Comparison of ENCODE assay signal across 22 mouse cellular contexts in genomic region chr10:99178118-99178517, GRCm38 (mm10). TPM values are rescaled to one million over a fixed set of nuclear protein-coding genes. Genes with fewer than 3 reads are reported as not detected.
A peak's percentile ranks its signal among the peaks of the same experiment; 100 is the strongest.
DNase-seq lines count a peak whose midpoint lies in the region; ATAC-seq and TF ChIP-seq lines count a peak whose summit lies in the region.
"Had no signal": no experiment of that assay in that cellular context is flagged by ENCODE, and none has a peak within 500 bp of the region (broad histone marks: within the 10 kb centered on the region; RNA-seq: fewer than 3 reads in every experiment).

No protein-coding gene starts in this region.

- H3K4me2 ChIP-seq in liver, postnatal 0 days (ENCODE audit: low read depth, low read length), result no peak overlapping the region
- H3K4me2 ChIP-seq in liver, embryonic 12.5 days, result no peak overlapping the region
- no peak overlapping the region for H3K4me2 ChIP-seq in kidney, embryonic 14.5 days (replicated peaks; ENCODE audit: low read depth, low read length)
- H3K4me2 ChIP-seq: hindbrain, embryonic 12.5 days; limb, embryonic 15.5 days; midbrain, embryonic 11.5 days had no signal

- H3K36me3 ChIP-seq in heart, adult 2 months (ENCODE audit: control insufficient read depth, insufficient read depth, low read length), result no peaks in the 10 kb centered on the region
- H3K36me3 ChIP-seq in liver, postnatal 0 days (replicated peaks; ENCODE audit: insufficient read depth, low read length), result no peaks in the 10 kb centered on the region
- H3K36me3 ChIP-seq in liver, embryonic 12.5 days, result no peaks in the 10 kb centered on the region
- H3K36me3 ChIP-seq in kidney, embryonic 14.5 days (ENCODE audit: control insufficient read depth, insufficient read depth, low read length), result no peaks in the 10 kb centered on the region
- H3K36me3 ChIP-seq in limb, embryonic 10.5 days, result peaks cover 34% of the 10 kb centered on the region
- H3K36me3 ChIP-seq: limb, embryonic 15.5 days had no signal

- no peak for TF ChIP-seq EP300 in heart, adult 2 months (IDR thresholded peaks at IDR 0.05; ENCODE audit: insufficient read depth, low read depth, low read length)
- no peak for TF ChIP-seq EP300 in liver, postnatal 0 days (IDR thresholded peaks at IDR 0.05; ENCODE audit: low read depth)

- no peaks in the 10 kb centered on the region for H3K79me2 ChIP-seq in heart, adult 2 months (replicated peaks; ENCODE audit: control insufficient read depth, insufficient read depth, low read length)

- H3K9ac ChIP-seq in heart, adult 2 months (ENCODE audit: low read depth, low read length), result no peak overlapping the region
- H3K9ac ChIP-seq in liver, postnatal 0 days (replicated peaks), result no peak overlapping the region
- H3K9ac ChIP-seq in liver, embryonic 12.5 days, result no peak overlapping the region
- H3K9ac ChIP-seq in kidney, embryonic 14.5 days (ENCODE audit: low read depth, low read length), result no peak overlapping the region
- H3K9ac ChIP-seq: hindbrain, embryonic 12.5 days; limb, embryonic 15.5 days had no signal

- peak; percentile 50 for TF ChIP-seq CTCF in heart, adult 2 months (IDR thresholded peaks at IDR 0.05)
- TF ChIP-seq CTCF in liver, postnatal 0 days (IDR thresholded peaks at IDR 0.05; ENCODE audit: low read depth), result peak; percentile 50

- no peak for ATAC-seq in liver, postnatal 0 days
- ATAC-seq in liver, embryonic 12.5 days, result no peak
- ATAC-seq in kidney, embryonic 14.5 days (ENCODE audit: low FRiP score, low TSS enrichment), result no peak
- ATAC-seq: forebrain, embryonic 14.5 days had no signal

- no peak overlapping the region for H3K27ac ChIP-seq in heart, adult 2 months
- H3K27ac ChIP-seq in liver, postnatal 0 days (ENCODE audit: low read depth), result no peak overlapping the region
- H3K27ac ChIP-seq in liver, embryonic 12.5 days, result no peak overlapping the region
- no peak overlapping the region for H3K27ac ChIP-seq in kidney, embryonic 14.5 days (ENCODE audit: low read depth, low read length)
- H3K27ac ChIP-seq in limb, embryonic 10.5 days, result no peak overlapping the region
- H3K27ac ChIP-seq: hindbrain, embryonic 12.5 days; limb, embryonic 15.5 days had no signal

- no peak for TF ChIP-seq POLR2A in heart, adult 2 months (IDR thresholded peaks at IDR 0.05; ENCODE audit: insufficient read depth, low read depth, low read length)

- no peak for DNase-seq in heart, adult 2 months
- no peak for DNase-seq in heart, postnatal 36 days
- no peak for DNase-seq in liver, postnatal 0 days
- peak; percentile 23 for DNase-seq in ES-CJ7 (ENCODE audit: low read depth, low spot score)
- peak; percentile 35 for DNase-seq in induced T-regulatory cell, adult 2 months (ENCODE audit: low read depth)
- no peak for DNase-seq in limb, embryonic 10.5 days (ENCODE audit: low spot score)
- DNase-seq: adrenal gland, adult 2 months; cerebellum, postnatal 14 days; kidney, adult 18-20 months; retina, postnatal 1 day; thymus, postnatal 14 days had no signal

- intact Hi-C loops in heart, adult 2 months (cut with DNase I), result no loop called here
- intact Hi-C loops in heart, postnatal 36 days (cut with DNase I), result no loop called here

- H3K9me3 ChIP-seq in liver, postnatal 0 days (ENCODE audit: low read length), result no peaks in the 10 kb centered on the region
- no peaks in the 10 kb centered on the region for H3K9me3 ChIP-seq in liver, embryonic 12.5 days (replicated peaks)
- H3K9me3 ChIP-seq in kidney, embryonic 14.5 days (ENCODE audit: control insufficient read depth, low read length), result peaks cover 3% of the 10 kb centered on the region; the same call in 1 of the 2 replicates
- no peaks in the 10 kb centered on the region for H3K9me3 ChIP-seq in limb, embryonic 10.5 days (replicated peaks)
- H3K9me3 ChIP-seq: hindbrain, embryonic 12.5 days; limb, embryonic 15.5 days had no signal

- no peaks in the 10 kb centered on the region for H3K27me3 ChIP-seq in heart, adult 2 months (ENCODE audit: control insufficient read depth, insufficient read depth, low read length)
- H3K27me3 ChIP-seq in liver, postnatal 0 days (ENCODE audit: insufficient read depth, low read length), result no peaks in the 10 kb centered on the region
- H3K27me3 ChIP-seq in liver, embryonic 12.5 days (replicated peaks), result no peaks in the 10 kb centered on the region
- no peaks in the 10 kb centered on the region for H3K27me3 ChIP-seq in kidney, embryonic 14.5 days (ENCODE audit: control insufficient read depth, insufficient read depth, low read length)
- H3K27me3 ChIP-seq in limb, embryonic 10.5 days (ENCODE audit: low read depth, poor library complexity, severe bottlenecking), result no peaks in the 10 kb centered on the region
- H3K27me3 ChIP-seq: hindbrain, embryonic 12.5 days; limb, embryonic 15.5 days had no signal

- 96% methylated on average over 2 of the region's 2 CpGs for WGBS in heart, adult 2 months
- 90% methylated on average over 2 of the region's 2 CpGs for WGBS in liver, postnatal 0 days (ENCODE audit: insufficient replicate concordance)
- WGBS in liver, embryonic 12.5 days (ENCODE audit: insufficient replicate concordance), result 81% methylated on average over 2 of the region's 2 CpGs
- 94% methylated on average over 2 of the region's 2 CpGs for WGBS in kidney, embryonic 14.5 days
- 98% methylated on average over 2 of the region's 2 CpGs for WGBS in limb, embryonic 10.5 days

- H3K4me1 ChIP-seq in heart, adult 2 months (ENCODE audit: control insufficient read depth, insufficient read depth, low read length), result no peaks in the 10 kb centered on the region; the same call in 1 of the 2 replicates
- H3K4me1 ChIP-seq in liver, postnatal 0 days (ENCODE audit: insufficient read depth), result peaks cover 8% of the 10 kb centered on the region
- no peaks in the 10 kb centered on the region for H3K4me1 ChIP-seq in liver, embryonic 12.5 days
- peaks cover 1% of the 10 kb centered on the region; the same call in 1 of the 2 replicates for H3K4me1 ChIP-seq in kidney, embryonic 14.5 days (ENCODE audit: control insufficient read depth, insufficient read depth, low read length)
- H3K4me1 ChIP-seq in limb, embryonic 10.5 days, result peaks cover 4% of the 10 kb centered on the region
- H3K4me1 ChIP-seq: hindbrain, embryonic 12.5 days; limb, embryonic 15.5 days had no signal

- H3K4me3 ChIP-seq in heart, adult 2 months, result no peak overlapping the region
- H3K4me3 ChIP-seq in liver, postnatal 0 days (ENCODE audit: low read depth, low read length), result no peak overlapping the region
- no peak overlapping the region for H3K4me3 ChIP-seq in liver, embryonic 12.5 days
- no peak overlapping the region for H3K4me3 ChIP-seq in kidney, embryonic 14.5 days (ENCODE audit: low read length)
- H3K4me3 ChIP-seq in limb, embryonic 10.5 days, result no peak overlapping the region
- H3K4me3 ChIP-seq: hindbrain, embryonic 12.5 days; limb, embryonic 15.5 days; myocyte had no signal

RNA-seq across cellular contexts. Expression of gene Phxr2, which starts 52.0 kb away (rescaled TPM):
- total RNA-seq in heart, adult 2 months (2021), result not detected
- polyA plus RNA-seq in heart, adult 2 months (2012; rRNA removed), result not detected in 2 replicates
- not detected for total RNA-seq in heart, postnatal 36 days (2021)
- not detected in 2 replicates for polyA plus RNA-seq in liver, postnatal 0 days (2015; fragmentation: Nextera tagmentation; extraction: Ambion mirVana)
- polyA plus RNA-seq in liver, embryonic 12.5 days (2016; fragmentation: Nextera tagmentation; extraction: Ambion mirVana), result not detected in 2 replicates
- 0.17 TPM in 1 of 2 replicates, not detected in the other for polyA plus RNA-seq in kidney, embryonic 14.5 days (2014; fragmentation: Nextera tagmentation; extraction: Ambion mirVana)
- polyA plus RNA-seq in limb, embryonic 10.5 days (2016; fragmentation: Nextera tagmentation; extraction: Ambion mirVana), result 0.20 TPM in 1 of 2 replicates, not detected in the other
- total RNA-seq: adrenal gland, adult 2 months; layer of hippocampus, adult 18-20 months had no signal
- polyA plus RNA-seq: adrenal gland, adult 2 months; C2C12; forebrain, embryonic 14.5 days; heart, embryonic 16.5 days; limb, embryonic 15.5 days; midbrain, embryonic 11.5 days; myocyte; stomach, embryonic 16.5 days had no signal

Comparison
In these comparisons a context has a peak if more than half of its experiments do, and no peak if none do; other contexts are left out.
1. DNase-seq: peak in ES-CJ7 (single experiment) and induced T-regulatory cell, adult 2 months (single experiment); none in heart, adult 2 months (0 of 2), heart, postnatal 36 days (0 of 2), liver, postnatal 0 days (single experiment) and limb, embryonic 10.5 days (single experiment).